Mouse (Mus musculus) lung, postnatal 25 days (tissue): ENCODE data around the gene Mcee.

Experiments
- DNase-seq: peaks from one replicate; pipeline ENCODE4 v3.0.0; 2022; ENCODE audit warnings: low spot score

Gene Mcee

GRCm38 (mm10) chr7:64392122-64392818 lies at the start of gene Mcee, which contains the start of gene Mphosph10:
Gene Mcee (plus strand): TSS chr7:64392607.
Gene Mphosph10 (minus strand): TSS chr7:64392268.
- peak; percentile 99 for DNase-seq

- DNase-seq = no peak
These were observed 44.6 kb upstream of the Mcee start for GRCm38 (mm10) chr7:64347813-64348212.

- no peak for DNase-seq
These were observed 43.1 kb upstream of the Mcee start for GRCm38 (mm10) chr7:64349147-64349861.

DNA sequence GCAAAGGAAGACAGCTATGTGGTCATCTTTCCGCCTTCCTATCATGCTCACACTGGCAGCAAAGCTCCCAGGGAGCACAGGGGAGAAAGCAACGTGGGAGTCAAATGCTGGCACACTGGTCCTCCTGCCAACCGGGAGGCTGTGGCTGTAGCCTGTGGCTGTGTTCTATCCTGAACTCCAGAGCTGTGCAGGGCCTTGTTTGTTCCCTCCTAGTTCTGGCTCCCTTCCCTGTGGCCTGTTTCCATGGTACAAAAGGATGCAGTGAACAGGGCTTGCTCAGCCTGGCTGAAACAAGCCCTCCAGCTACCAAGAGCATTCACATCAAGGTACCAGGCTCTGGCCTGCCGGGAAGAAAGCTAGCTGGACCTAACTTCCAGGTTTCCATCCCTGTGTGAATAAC lies 41.3 kb upstream of the Mcee start:
- DNase-seq = no peak

GRCm38 (mm10) chr7:64354206-64354605 lies 38.2 kb upstream of the Mcee start:
- DNase-seq = no peak

- DNase-seq = no peak
These were observed 35.7 kb upstream of the Mcee start for GRCm38 (mm10) chr7:64356661-64357060.

DNA sequence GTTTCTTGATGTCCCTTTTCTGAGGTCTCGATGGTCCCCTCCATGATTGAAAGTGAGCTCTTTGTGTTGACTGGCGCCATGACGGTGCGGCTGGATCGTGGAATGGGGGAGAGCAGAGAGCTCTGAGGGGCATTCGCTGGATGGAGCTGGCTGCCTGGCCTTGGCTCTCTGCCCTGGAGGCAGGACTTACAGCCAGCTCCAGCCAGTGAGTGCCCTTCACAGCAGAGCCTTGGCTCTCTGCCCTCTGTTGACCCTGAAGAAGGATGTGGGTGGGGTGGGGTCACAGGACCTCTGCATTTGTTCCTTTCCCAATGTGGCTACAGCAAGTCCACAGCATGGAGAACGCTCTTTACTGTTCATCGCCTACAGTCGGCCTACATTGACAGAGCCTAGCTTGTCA lies 35.0 kb upstream of the Mcee start:
- peak; percentile 91 for DNase-seq

DNA sequence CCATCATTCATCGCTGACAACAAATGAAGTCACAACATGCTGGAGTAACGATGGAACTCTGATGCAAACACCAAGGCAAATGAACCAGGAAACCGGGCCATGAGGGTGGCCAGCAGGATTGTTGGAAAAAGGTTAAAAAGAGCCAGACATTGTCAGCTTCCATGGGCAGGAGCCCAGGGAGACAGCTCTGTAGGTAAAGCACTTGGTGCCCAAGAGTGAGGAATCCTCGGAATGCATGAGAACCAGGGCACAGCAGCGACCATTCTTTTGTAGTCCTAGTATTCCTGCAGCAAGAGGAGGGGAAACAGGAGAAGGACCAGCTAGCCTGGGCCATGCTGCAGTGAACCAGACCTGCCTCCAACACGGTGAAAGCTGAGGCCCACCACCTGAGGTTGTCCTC lies 33.7 kb upstream of the Mcee start:
- no peak for DNase-seq

GRCm38 (mm10) chr7:64359943-64360585 lies 32.3 kb upstream of the Mcee start:
- DNase-seq = no peak

GRCm38 (mm10) chr7:64360586-64360945 lies 31.8 kb upstream of the Mcee start:
- DNase-seq = no peak

GRCm38 (mm10) chr7:64365863-64366262 lies 26.5 kb upstream of the Mcee start:
- peak; percentile 58 for DNase-seq

DNA sequence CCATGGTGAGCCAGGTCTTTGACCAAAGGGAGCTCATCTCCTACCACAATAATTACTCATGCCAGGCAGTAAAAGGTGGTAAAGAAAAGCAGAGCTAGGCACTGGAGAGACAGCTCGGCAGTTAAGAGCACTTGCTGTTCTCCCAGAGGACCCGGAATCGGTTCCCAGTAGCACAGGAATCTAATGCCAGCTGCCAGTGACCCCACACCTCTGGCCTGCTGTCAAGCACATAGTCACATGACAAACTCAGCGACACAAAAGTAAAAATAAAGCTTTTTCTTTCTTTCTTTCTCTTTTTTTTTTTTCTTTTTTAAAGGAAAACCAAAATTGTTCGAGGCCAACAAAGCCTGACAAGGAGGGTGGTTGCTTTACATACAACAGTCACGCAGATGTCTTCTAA lies 22.6 kb upstream of the Mcee start:
- no peak for DNase-seq

- no peak for DNase-seq
These were observed 20.2 kb upstream of the Mcee start for GRCm38 (mm10) chr7:64371940-64372878.

GRCm38 (mm10) chr7:64373147-64373829 lies 19.1 kb upstream of the Mcee start:
- DNase-seq = no peak

GRCm38 (mm10) chr7:64373830-64374562 lies 18.4 kb upstream of the Mcee start, which contains the start of gene Fan1:
Gene Fan1 (minus strand): TSS chr7:64374095.
- peak; percentile 88 for DNase-seq

DNA sequence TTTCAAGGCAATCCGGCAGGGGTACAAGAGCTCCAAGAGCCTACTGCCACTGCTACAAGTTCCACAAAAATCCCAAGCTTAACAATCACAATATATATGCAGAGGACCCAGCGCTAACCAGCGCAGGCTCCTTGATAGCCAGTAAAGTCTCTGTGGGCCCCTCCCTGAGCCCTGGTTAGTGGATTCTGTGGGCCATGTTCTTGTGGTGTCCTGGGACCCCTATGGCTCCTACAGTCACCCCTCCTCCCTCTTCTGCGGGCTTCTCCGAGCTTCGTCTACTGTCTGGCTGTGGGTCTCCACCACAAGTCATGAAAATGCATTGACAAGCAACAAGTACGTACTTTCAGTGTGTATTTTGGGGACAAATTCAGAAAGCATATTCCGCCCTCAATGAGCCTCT lies 928 bp upstream of the Mcee start:
- DNase-seq = no peak

- DNase-seq = no peak
These were observed 378 bp downstream of the Mcee start for GRCm38 (mm10) chr7:64392819-64393151.

DNA sequence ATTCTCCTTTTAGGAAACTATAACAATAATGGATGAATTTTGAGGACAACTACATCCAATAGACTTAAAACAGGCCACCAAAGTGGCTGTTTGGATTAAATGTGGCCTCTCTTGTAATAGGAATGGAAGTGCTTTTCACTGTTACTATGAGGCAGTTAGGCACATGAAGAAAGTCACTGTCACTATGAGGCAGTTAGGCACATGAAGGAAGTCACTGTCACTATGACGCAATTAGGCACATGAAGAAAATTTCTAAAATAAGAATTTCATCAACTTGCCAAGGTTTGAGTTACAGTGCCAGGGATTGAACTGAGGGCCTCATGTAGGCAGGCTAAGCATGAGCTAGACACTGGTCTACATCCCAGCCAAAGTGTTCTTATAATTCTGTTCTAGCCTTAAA lies 8.3 kb downstream of the Mcee start:
- DNase-seq = no peak

- DNase-seq = no peak
These were observed 10.0 kb downstream of the Mcee start for GRCm38 (mm10) chr7:64402452-64402851.

DNA sequence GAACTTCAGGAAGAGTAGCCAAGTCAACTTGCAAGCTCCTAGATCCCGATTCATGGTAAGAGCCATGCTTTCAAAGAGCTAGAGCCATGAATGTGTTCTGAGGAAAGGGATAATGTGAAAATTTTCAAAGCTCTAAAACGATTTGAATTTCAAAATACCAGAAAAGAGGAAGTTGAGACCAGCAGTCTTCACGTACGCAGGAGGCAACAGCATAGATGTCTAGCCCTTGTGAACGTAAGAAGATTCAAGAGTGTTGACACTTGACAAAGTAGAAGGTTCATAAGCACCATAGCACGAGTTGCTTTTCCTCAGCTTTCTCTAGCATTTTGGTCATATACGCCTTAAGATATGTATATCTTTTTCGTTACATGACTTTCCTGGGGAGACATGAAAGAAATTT lies 11.6 kb downstream of the Mcee start:
- DNase-seq = no peak

DNA sequence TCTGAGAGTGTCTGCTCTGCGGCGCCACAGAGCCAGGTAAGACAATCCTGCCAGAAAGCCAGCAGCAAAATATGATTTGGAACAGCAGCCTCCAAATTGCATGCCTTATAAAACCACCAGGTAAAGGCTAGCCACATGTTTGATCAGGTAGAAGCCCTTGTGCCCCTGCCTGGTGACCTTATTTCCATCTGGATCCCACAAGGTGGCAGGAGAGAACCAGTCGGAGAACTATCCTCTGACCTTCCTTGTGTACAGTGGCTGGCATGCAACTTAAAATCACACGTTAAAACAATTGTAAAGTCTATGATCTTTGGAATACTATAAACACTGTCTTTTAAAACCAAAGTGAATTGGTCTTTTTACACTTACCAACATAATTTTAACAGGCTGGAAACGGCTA lies 32.5 kb downstream of the Mcee start:
- no peak for DNase-seq
